Mouse (Mus musculus): ENCODE measurements around the gene Thsd4.

DNA sequence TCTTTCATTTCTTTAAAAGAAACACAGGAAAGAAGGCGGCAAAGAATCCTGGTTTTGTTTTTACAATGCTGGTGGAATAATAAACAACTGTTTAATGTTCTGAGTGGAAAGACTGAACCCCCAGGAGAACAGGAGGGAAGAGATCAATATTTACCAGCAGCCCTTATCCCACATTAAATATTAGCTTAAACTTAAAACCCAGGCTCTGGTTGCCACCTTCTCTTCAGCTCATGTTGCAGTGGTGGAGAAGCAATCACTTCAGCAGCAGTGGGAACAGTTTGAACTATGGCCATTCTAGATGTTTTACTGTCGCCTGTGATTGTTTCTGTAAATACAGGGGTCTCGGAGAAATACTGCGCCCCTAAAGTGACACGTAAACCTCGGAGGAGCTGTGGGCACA is 341.7 kb downstream of the Thsd4 start:
- TF ChIP-seq CTCF (IDR thresholded peaks at IDR 0.05; ENCODE audit: low read depth, low read length) (no peak), POLR2A (IDR thresholded peaks at IDR 0.05; ENCODE audit: extremely low read depth, insufficient read depth, low read length) (no peak)
